20 mouse cellular contexts compared by ENCODE assay signal in the genomic region with DNA sequence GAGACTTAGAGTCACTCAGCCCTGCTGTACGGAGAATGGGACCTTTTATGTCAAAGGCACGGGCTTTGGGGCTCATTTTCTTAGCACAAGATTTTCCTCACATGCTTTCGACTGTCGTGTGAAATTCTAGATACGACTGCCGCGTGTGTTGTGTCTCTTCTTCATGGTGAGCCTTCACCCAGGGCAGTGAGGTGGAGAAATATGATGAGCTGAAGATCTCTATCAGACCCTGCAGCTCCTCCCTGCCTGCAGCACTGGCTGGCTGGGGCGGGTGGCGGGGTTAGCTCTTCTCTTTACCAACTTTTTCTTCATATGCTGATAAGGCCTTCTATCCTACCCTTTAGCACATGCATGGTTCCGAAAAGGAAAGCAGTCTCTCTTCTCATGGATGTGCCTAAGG.
"Had no signal": no experiment of that assay in that cellular context is flagged by ENCODE, and none has a peak within 500 bp of the region (broad histone marks: within the 10 kb centered on the region; RNA-seq: fewer than 3 reads in every experiment).

No protein-coding gene starts in this region.

- H3K9ac ChIP-seq: kidney, embryonic 15.5 days; limb, embryonic 12.5 days; limb, embryonic 15.5 days; liver, embryonic 14.5 days; liver, postnatal 0 days; midbrain, embryonic 13.5 days; neural tube, embryonic 13.5 days had no signal

- H3K27ac ChIP-seq: kidney, embryonic 15.5 days; limb, embryonic 12.5 days; limb, embryonic 15.5 days; liver, embryonic 14.5 days; midbrain, embryonic 10.5 days; midbrain, embryonic 13.5 days; neural tube, embryonic 13.5 days had no signal

- ATAC-seq: inflammation-experienced regulatory T-cells, adult 6 months; liver, postnatal 0 days; midbrain, embryonic 13.5 days; midbrain, embryonic 16.5 days had no signal

- DNase-seq: kidney, adult 11 months; kidney, adult 8-10 months; kidney, postnatal 10 days; left cerebral cortex, postnatal 4 days; liver, postnatal 0 days; retina, postnatal 1 day; thymus, adult 18-20 months; thymus, postnatal 14 days; thymus, postnatal 4 days had no signal

- H3K36me3 ChIP-seq: kidney, embryonic 15.5 days; limb, embryonic 12.5 days; limb, embryonic 15.5 days; midbrain, embryonic 10.5 days; midbrain, embryonic 13.5 days; neural tube, embryonic 13.5 days had no signal

- H3K4me1 ChIP-seq: limb, embryonic 12.5 days; limb, embryonic 15.5 days; midbrain, embryonic 10.5 days; midbrain, embryonic 13.5 days; neural tube, embryonic 13.5 days had no signal

- H3K9me3 ChIP-seq: kidney, embryonic 15.5 days; limb, embryonic 12.5 days; limb, embryonic 15.5 days; midbrain, embryonic 10.5 days; midbrain, embryonic 13.5 days; neural tube, embryonic 13.5 days had no signal

- H3K4me2 ChIP-seq: kidney, embryonic 15.5 days; limb, embryonic 12.5 days; limb, embryonic 15.5 days; liver, embryonic 11.5 days; midbrain, embryonic 13.5 days; neural tube, embryonic 13.5 days had no signal

- H3K4me3 ChIP-seq: kidney, embryonic 15.5 days; limb, embryonic 12.5 days; limb, embryonic 15.5 days; midbrain, embryonic 10.5 days; midbrain, embryonic 13.5 days; myocyte; neural tube, embryonic 13.5 days had no signal

- H3K27me3 ChIP-seq: kidney, embryonic 15.5 days; limb, embryonic 12.5 days; limb, embryonic 15.5 days; midbrain, embryonic 13.5 days; neural tube, embryonic 13.5 days had no signal
